Mouse (Mus musculus) limb, embryonic 11.5 days (tissue): ENCODE measurements around the gene Ube2h. TPM values are rescaled to one million over a fixed set of nuclear protein-coding genes. Genes with fewer than 3 reads are reported as not detected.

Experiments
- ATAC-seq: fragments of 200-750 bp; cut with Nextera tagmentation; 2 replicates; pipeline ENCODE4 v1.8.0; 2017; ENCODE audit warnings: low read depth; ENCODE audit not compliant: insufficient number of reproducible peaks, low FRiP score, low TSS enrichment
- DNase-seq: peaks from one replicate; pipeline ENCODE4 v3.0.0-alpha.2; 2015; ENCODE audit warnings: low spot score
- H3K27ac ChIP-seq: fragments of 300-500 bp; sonication (generic); replicated peaks from 2 replicates; pipeline ENCODE4 v1.5.1; 2014; ENCODE audit warnings: low read depth, mild to moderate bottlenecking, low read length
- H3K27me3 ChIP-seq: fragments of 300-500 bp; sonication (generic); 2 replicates; pipeline ENCODE4 v1.6.1; 2014; ENCODE audit warnings: mild to moderate bottlenecking, low read length, mixed read lengths; ENCODE audit not compliant: control insufficient read depth, insufficient read depth
- H3K36me3 ChIP-seq: fragments of 300-500 bp; sonication (generic); 2 replicates; pipeline ENCODE4 v1.6.1; 2014; ENCODE audit warnings: mild to moderate bottlenecking, low read length, moderate library complexity, mixed read lengths; ENCODE audit not compliant: control insufficient read depth, insufficient read depth
- H3K4me1 ChIP-seq: fragments of 300-500 bp; sonication (generic); 2 replicates; pipeline ENCODE4 v1.6.1; 2014; ENCODE audit warnings: low read length, mixed read lengths; ENCODE audit not compliant: control insufficient read depth, insufficient read depth
- H3K4me2 ChIP-seq: fragments of 300-500 bp; sonication (generic); 2 replicates; pipeline ENCODE4 v1.6.1; 2014; ENCODE audit warnings: low read depth, mild to moderate bottlenecking, moderate library complexity; ENCODE audit not compliant: severe bottlenecking
- H3K4me3 ChIP-seq: fragments of 300-500 bp; sonication (generic); 2 replicates; pipeline ENCODE4 v1.5.1; 2014; ENCODE audit warnings: low read depth, low read length
- H3K9ac ChIP-seq: fragments of 300-500 bp; sonication (generic); 2 replicates; pipeline ENCODE4 v1.6.1; 2014; ENCODE audit warnings: mild to moderate bottlenecking, low read length
- H3K9me3 ChIP-seq: fragments of 300-500 bp; sonication (generic); 2 replicates; pipeline ENCODE4 v1.6.1; 2016; ENCODE audit warnings: low read length; ENCODE audit not compliant: control insufficient read depth
- WGBS: fragments of 180-500 bp; shearing (Covaris S2); extraction: QIAGEN DNeasy Blood & Tissue Kit; methylation state at CpG from one replicate; pipeline ENCODE4 v1.1.7; 2014; 5-methylcytosine and 5-hydroxymethylcytosine counted together
- polyA plus RNA-seq: library from polyadenylated mRNA; unstranded; fragments of >200 nt; fragmentation: Nextera tagmentation; extraction: Ambion mirVana; gene quantifications from 2 replicates; pipeline ENCODE4 v1.2.1, GENCODE M21; 2014

Gene Ube2h
- polyA plus RNA-seq, 1 experiment from 2014 or later: 48.7 TPM

DNA sequence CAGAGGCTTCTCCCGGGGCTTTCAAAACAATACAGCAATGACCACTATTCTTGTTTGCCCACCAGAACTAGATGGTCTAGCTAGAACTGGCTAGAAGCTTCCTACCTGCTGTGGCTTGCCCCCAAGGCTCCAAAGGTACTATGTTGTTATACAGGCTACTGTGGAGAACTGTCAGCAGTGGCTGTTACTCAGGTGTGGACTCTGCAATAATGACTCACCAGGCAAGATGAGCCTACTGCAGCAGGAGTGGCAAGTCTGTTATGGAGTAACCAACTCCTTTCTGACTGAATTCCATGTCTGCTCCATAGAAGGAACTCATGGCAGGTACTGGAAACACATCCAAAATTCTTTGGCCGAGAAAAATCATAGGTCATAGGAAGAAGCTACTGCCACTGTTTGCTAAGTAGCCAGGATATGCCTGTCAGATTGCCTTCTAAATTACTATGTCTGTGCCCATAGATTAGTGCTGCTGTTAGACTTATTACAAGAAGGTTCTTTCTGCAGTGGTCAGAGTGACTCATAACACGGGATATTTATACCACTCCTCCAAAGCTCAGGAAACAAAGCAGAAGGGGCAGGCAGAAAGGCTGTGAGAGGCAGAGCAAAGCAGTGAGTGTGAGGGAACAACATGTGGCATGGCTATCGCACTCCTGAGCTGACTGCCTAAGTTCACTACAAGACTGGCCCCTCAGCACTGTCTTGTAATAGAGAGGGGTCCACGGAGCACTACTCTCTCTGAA lies 51.9 kb downstream of the Ube2h start:
- Histone ChIP-seq H3K27ac (no peak overlapping the region), H3K4me3 (no peak overlapping the region), H3K4me1 (no peaks in the 10 kb centered on the region), H3K27me3 (no peaks in the 10 kb centered on the region), H3K36me3 (peaks cover 3% of the 10 kb centered on the region; the same call in 1 of the 2 replicates), H3K9me3 (no peaks in the 10 kb centered on the region), H3K4me2 (no peak overlapping the region), H3K9ac (no peak overlapping the region)
- ATAC-seq (no peak), DNase-seq (no peak)
- 96% methylated on average over 5 of the region's 5 CpGs for WGBS

DNA sequence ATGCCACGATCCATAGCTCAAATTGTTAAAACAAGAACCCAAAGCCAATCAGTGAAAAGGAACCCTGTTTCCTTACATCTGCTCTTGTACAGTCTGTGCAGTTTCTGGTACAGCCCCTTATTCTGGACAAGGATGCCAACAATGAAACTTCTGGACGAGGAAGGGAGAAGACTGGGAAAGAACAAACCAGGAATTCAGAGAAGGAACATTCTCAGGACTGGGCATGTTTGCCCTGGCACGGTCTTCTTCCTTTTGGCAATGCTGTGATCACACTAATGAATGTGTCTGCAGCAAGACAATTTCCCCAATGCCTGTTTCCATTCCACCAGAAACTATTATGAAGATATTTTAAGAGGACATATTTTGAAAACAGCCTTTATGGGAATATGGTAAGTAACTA lies 55.6 kb downstream of the Ube2h start:
- H3K4me3 ChIP-seq: no peak overlapping the region
- H3K36me3 ChIP-seq: peaks cover 3% of the 10 kb centered on the region; the same call in 1 of the 2 replicates
- H3K4me1 ChIP-seq: no peaks in the 10 kb centered on the region
- no peak overlapping the region for H3K9ac ChIP-seq
- H3K4me2 ChIP-seq: no peak overlapping the region
- DNase-seq: no peak
- H3K27ac ChIP-seq: no peak overlapping the region
- ATAC-seq: no peak
- no peaks in the 10 kb centered on the region for H3K9me3 ChIP-seq
- 89% methylated on average over 3 of the region's 3 CpGs for WGBS
- H3K27me3 ChIP-seq: no peaks in the 10 kb centered on the region

DNA sequence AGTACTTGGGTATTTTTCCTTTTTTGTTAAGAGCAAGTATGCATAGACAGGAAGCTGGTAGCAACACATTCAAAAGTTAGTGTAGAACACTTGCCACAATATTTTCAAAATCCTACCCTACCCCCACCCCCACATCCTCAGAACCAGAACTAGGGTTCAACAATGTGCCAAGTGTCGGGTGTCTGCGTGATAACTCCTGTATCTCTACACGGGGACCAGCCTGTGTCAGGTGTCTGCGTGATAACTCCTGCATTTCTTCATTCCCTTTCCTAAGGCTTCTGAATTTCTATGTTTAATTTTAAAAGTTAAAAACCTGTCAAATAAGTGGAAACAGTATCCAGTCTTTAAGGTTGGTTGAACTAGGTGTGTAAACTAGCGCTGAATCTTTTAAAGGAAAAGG lies 58.4 kb downstream of the Ube2h start:
- no peak for DNase-seq
- H3K27me3 ChIP-seq: no peaks in the 10 kb centered on the region
- H3K9ac ChIP-seq: no peak overlapping the region
- 93% methylated on average over 5 of the region's 5 CpGs for WGBS
- no peaks in the 10 kb centered on the region for H3K36me3 ChIP-seq
- no peak overlapping the region for H3K27ac ChIP-seq
- no peak for ATAC-seq
- no peaks in the 10 kb centered on the region for H3K4me1 ChIP-seq
- no peak overlapping the region for H3K4me2 ChIP-seq
- H3K4me3 ChIP-seq: no peak overlapping the region
- no peaks in the 10 kb centered on the region for H3K9me3 ChIP-seq

DNA sequence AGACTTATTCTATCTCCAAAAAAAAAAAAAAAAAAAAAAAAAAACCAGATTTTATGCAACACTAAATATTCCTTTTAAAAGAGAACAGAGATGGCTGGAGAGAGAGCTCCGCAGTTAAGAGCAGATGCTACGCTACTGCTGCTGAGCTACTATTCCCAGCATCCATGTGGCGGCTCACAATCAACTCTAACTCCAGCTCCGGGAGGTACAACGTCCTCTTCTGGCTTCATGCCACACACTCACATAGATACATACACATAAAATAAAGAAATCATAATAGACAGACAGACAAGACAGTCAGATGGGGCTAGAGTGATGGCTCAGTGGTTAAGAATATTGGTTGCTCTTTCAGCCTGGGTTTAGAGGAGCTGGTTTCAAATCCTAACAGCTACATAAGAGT lies 58.9 kb downstream of the Ube2h start:
- Histone ChIP-seq H3K36me3 (no peaks in the 10 kb centered on the region), H3K9me3 (no peaks in the 10 kb centered on the region), H3K27me3 (no peaks in the 10 kb centered on the region), H3K4me3 (no peak overlapping the region), H3K9ac (no peak overlapping the region), H3K27ac (no peak overlapping the region), H3K4me1 (no peaks in the 10 kb centered on the region), H3K4me2 (no peak overlapping the region)
- DNase-seq (no peak), ATAC-seq (no peak)
- 96% methylated on average over 5 of the region's 5 CpGs for WGBS

DNA sequence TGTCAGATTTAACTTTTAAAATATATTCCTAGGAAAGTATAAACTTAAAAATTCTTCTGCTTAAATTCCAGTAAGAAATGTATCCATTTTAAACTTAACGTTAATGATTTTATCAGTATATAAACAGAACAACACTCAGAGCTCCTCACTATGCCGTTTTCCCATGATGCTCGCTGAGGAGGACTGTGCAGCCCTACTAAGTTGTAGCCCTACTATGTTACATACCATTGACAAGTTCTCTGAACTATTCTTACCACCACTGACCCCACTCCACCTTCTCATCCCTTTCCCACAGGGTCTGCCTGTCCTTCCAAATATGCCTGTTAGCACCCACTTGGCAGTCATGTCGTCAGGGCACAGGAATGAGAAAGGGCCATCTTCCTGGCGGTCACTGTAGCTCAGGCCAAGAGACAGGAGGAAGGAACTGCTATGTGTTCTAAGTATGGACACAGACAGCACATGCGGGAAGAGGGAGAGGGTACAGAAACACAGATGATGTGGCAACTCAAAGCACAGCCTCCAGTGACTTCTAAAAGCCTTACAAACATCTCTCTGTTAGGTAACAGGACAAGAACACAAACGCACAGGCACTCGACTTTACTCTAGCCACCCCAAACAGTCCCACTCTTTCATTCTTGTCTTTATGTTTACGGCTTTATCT lies 60.9 kb downstream of the Ube2h start:
- no peak overlapping the region for H3K4me3 ChIP-seq
- H3K9me3 ChIP-seq: no peaks in the 10 kb centered on the region
- 92% methylated on average over 9 of the region's 9 CpGs for WGBS
- H3K4me1 ChIP-seq: no peaks in the 10 kb centered on the region
- no peaks in the 10 kb centered on the region for H3K27me3 ChIP-seq
- H3K27ac ChIP-seq: no peak overlapping the region
- no peak for ATAC-seq
- H3K9ac ChIP-seq: no peak overlapping the region
- H3K4me2 ChIP-seq: no peak overlapping the region
- peaks cover 2% of the 10 kb centered on the region; the same call in 1 of the 2 replicates for H3K36me3 ChIP-seq
- DNase-seq: no peak

DNA sequence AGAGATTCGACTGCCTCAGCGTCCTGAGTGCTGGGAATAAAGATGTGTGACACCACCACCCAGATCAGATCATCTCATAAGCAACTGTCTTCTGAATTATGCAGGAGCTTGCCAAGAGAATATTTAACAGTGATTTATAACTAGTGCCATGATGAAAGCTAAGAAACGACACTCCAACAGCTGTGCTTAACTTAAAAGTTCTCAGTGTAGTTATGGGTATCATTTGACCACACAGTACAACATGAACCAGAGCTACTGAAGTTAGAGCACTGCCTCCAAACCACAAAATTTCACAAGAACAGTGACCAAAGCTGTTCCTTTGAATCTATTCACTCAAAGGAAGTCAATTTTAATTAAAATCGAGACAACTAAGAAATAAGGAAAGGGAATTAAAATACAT lies 61.4 kb downstream of the Ube2h start:
- DNase-seq (no peak), ATAC-seq (no peak)
- Histone ChIP-seq H3K4me1 (no peaks in the 10 kb centered on the region), H3K4me3 (no peak overlapping the region), H3K27me3 (no peaks in the 10 kb centered on the region), H3K27ac (no peak overlapping the region), H3K9me3 (no peaks in the 10 kb centered on the region), H3K4me2 (no peak overlapping the region), H3K9ac (no peak overlapping the region), H3K36me3 (peaks cover 2% of the 10 kb centered on the region; the same call in 1 of the 2 replicates)
- 84% methylated on average over 4 of the region's 4 CpGs for WGBS

DNA sequence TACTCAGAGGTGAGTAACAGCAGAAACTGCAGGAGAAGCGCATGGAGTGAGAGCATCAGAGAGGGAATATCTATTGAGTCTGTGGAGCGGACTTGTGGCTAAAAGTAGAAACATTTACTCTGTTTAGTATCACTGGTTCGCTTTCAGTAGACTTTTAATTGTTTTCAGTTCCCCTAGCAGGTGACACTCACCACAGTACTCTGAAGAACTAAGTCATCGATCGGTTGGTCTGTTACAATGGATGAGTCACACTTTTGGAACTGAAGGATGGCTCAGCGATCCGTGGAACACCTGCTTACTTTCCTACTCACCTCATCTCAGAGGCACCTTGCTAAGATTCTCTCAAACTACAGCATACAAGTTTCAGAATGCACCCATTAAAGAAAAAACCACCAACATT lies 64.2 kb downstream of the Ube2h start:
- H3K27ac ChIP-seq: no peak overlapping the region
- H3K36me3 ChIP-seq: peaks cover 2% of the 10 kb centered on the region; the same call in 1 of the 2 replicates
- H3K9me3 ChIP-seq: no peaks in the 10 kb centered on the region
- H3K9ac ChIP-seq: no peak overlapping the region
- H3K4me2 ChIP-seq: no peak overlapping the region
- 96% methylated on average over 7 of the region's 7 CpGs for WGBS
- H3K27me3 ChIP-seq: no peaks in the 10 kb centered on the region
- no peak overlapping the region for H3K4me3 ChIP-seq
- ATAC-seq (no peak), DNase-seq (no peak)
- no peaks in the 10 kb centered on the region for H3K4me1 ChIP-seq

DNA sequence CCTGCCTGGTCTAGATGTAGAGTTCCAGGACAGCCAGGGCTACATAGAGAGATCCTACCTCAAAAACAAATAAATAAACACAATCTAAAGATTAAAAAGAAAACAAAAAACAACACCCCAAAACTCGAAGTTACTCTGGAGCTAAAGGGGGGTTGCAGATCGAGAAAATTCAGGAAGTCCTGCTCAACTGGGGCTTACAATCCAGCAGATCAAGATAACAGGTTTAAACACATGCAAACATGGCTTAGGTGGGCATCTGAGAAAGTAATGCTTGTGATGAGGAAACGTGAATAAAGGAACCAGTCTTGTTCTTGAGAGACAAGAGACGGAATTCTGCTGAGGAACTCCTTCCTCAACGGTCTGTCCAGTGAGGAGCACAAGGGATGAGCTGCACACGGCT lies 65.1 kb downstream of the Ube2h start:
- Histone ChIP-seq H3K27me3 (no peaks in the 10 kb centered on the region), H3K27ac (no peak overlapping the region), H3K9ac (no peak overlapping the region), H3K36me3 (peaks cover 2% of the 10 kb centered on the region; the same call in 1 of the 2 replicates), H3K4me3 (no peak overlapping the region), H3K9me3 (no peaks in the 10 kb centered on the region), H3K4me2 (no peak overlapping the region), H3K4me1 (no peaks in the 10 kb centered on the region)
- 84% methylated on average over 6 of the region's 6 CpGs for whole genome bisulfite sequencing
- ATAC-seq: no peak
- DNase-seq: no peak
